Mouse (Mus musculus) large intestine, adult 2 months (tissue): ENCODE measurements around the gene Timp2. TPM values are rescaled to one million over a fixed set of nuclear protein-coding genes. Genes with fewer than 3 reads are reported as not detected.
A peak's percentile ranks its signal among the peaks of the same experiment; 100 is the strongest.

Experiments used
- DNase-seq: peaks from one replicate; pipeline ENCODE4 v3.0.0-alpha.2; 2012; ENCODE audit warnings: low read depth, low spot score
- WGBS: fragments of 180-500 bp; shearing (Covaris S2); methylation state at CpG from one replicate; pipeline ENCODE4 v1.1.7; 2018; 5-methylcytosine and 5-hydroxymethylcytosine counted together
- polyA plus RNA-seq: library from polyadenylated mRNA; depleted of rRNA; stranded (reverse); fragments of >200 nt; gene quantifications from 2 replicates; pipeline ENCODE4 v1.2.3, GENCODE M21; 2012

The Timp2 gene
- polyA plus RNA-seq, 1 experiment: 36.6 TPM

DNA sequence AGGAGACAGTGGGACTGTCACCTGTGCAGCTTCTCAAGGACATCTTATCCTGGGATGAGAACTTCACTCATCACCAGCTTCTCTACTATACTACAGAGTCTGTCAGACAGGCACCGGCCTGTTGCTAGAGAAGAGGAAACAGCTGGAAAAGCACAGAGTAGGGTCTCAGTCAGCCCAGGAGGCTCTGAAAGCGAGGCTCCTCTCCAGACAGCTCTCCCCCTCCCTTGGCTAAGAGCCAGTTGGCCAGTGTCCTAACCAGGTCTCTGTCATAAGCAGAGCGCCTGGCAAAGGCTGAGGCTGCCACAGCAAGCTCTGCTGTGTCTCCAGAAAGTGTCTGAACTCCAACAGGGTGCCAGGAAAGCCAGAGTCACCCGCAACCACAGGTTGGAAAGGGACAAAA is 9.8 kb downstream of the Timp2 start:
- DNase-seq: no peak
- 65% methylated on average over 4 of the region's 4 CpGs for WGBS

DNA sequence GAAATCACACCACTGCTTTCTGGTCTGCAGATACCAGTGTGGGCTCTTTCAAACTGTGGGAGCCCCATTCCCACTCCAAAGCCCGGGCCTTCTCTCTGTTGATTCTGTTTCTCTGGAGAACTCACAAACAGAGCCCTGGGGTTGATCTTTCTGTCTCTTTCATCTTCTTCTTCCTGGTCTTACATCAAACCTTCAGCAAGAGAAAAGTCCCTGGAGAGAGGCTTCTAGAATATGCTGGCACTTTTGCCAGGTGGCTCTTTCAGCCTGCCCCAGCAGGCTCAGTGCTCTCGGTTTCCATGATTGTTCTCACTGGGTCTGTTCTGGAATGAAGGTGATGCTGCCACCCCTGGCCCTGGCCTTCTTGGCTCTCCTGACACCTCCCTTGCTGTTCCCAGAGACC is 11.9 kb downstream of the Timp2 start:
- WGBS: 77% methylated on average over 2 of the region's 2 CpGs
- DNase-seq: no peak

DNA sequence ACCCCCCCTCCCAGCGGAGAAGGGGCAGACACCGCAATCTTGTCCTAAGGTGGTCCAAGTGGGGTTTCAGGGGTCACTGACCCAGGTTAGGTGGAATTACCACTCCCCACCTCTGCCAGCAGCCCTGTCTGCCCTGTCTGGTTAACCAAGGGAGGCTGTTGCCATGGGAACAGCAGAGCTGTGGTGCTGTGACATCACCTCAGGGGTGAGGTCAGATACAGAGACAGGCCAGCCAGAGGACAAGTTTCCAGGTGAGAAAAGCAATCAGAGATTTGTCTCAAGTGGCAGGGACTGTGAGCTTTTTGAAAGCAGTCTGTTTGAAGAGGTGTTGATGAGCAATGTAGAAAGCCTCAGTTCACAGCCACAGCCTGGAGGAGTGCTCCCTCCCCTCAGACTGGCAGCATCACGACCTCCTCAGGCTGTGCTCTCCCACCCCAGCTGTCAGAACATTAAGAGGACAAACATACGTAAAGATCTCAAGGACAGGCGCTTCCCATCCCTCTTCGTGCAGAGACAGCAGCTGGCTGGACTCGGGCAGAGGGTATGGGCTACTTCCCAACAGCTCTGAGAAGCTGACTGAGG is 13.0 kb downstream of the Timp2 start, which contains the start of gene Cep295nl:
Gene Cep295nl, minus strand, starts transcription at position 101 of the 582 bp plus-strand sequence.
- 55% methylated on average over 7 of the region's 7 CpGs for WGBS

DNA sequence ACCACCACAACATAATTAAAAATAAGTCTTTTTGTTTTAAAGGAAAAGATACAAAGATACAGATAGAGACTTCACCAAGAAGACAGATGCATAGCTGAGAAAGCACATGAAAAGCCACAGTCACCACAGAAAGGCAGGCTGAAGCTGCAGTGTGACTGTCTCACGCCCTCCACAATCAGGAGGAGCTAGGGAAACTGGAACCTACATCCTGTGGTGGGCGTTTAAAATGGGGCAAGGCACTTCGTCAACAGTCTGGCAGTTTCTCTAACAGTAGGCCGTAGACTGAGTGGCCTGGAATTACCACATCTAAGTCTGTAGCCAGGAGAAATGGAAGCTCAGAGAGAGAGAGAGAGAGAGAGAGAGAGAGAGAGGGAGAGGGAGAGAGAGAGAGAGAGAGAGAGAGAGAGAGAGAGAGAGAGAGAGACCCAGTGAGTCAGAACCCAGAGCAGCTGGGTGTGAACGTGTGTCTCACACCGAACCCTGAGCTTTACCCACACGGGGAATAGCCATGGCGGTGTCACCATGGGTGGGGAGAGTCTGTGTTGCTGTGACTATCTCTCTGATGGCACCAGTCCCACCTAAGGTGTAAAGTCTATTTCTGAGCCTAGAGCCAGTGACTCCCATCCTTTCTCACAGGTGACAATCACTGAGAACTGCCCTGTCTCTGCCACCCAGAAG is 17.9 kb downstream of the Timp2 start:
- DNase-seq: no peak
- 49% methylated on average over 8 of the region's 8 CpGs for WGBS

More for the DNA sequence above, 13.0 kb downstream of the Timp2 start, which contains the start of gene Cep295nl:
- no peak for DNase-seq

DNA sequence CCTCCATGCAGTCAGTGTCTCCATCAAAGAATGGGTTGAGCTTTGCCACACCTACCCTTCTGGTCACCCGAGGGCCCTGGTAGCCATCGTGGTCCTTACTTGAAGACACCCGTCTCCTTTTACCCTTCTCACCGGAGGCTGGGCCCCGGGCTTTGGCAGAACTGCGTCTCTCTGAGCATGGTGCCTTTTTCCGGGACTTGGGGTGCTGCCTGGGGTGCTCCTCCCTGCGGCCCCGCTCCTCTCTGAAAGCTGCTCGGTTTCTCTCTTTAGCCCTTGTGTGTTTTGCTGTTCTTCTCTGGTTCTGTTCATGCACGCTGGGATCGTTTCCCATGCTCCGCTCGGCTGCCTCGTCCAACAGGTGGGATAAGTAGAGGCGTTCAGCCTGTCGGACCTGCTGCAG is 22.1 kb downstream of the Timp2 start:
- WGBS: 87% methylated on average over 17 of the region's 17 CpGs

DNA sequence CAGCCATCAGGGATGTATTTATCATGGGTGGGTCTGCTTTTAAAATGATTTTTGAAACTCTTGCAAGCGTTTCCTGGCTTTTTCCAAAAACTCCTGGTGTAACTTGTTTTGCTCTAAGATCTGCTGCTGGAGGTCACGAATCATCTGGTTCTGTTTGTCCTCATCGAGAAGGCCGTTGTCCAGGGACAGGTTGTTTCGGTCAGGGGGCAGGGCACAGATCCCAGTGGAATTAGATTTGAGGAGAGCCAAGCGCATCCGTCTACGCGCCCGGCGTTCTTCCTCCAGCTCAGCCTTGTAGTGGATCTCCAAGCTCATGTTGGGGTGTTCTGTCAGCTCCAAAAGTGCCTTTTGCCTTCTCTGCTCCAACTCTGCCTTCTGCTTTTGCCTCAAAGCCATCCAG is 23.2 kb downstream of the Timp2 start:
- 71% methylated on average over 11 of the region's 11 CpGs for WGBS
- no peak for DNase-seq

More for the DNA sequence above, 22.1 kb downstream of the Timp2 start:
- DNase-seq: no peak

DNA sequence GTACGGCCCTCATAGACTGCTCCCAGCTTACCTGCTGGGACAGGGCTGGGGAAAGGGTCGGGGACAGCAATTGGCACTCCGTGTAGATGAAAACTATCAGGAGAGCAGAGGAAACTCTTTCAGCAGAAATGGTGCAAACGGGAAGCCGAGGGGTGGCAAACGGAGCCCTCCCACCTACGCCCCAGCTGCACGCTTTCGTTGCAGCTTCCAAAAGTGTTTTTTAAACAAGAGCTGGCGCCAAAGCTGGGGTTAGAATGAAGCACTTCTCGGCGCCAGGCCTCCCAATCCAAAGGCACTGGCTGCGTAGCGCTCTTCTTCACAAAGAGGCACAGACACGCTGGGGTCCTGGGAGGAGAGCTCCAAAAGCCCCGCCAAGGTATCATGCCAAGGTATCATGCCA is 24.8 kb downstream of the Timp2 start:
- WGBS: 93% methylated on average over 16 of the region's 16 CpGs
- no peak for DNase-seq

DNA sequence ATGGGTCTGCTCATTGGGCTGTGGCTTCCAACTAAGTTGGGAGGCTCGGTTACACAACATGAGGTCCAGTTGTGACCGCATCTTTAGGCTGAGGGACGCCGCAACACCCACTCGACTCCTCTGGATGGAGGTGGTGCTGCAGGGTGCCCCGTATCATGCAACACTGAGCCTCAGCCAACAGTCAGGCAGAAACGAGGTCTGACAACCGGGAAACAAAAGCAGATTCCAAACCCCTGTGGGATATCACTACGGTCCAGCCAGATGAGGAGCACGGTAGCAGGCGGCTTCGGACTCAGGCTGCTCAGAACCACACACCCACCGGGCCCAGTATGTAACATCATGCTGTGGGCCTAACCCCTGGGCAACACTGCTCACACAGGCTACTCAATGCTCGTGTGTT is 25.2 kb downstream of the Timp2 start:
- DNase-seq: no peak
- 88% methylated on average over 14 of the region's 14 CpGs for WGBS

DNA sequence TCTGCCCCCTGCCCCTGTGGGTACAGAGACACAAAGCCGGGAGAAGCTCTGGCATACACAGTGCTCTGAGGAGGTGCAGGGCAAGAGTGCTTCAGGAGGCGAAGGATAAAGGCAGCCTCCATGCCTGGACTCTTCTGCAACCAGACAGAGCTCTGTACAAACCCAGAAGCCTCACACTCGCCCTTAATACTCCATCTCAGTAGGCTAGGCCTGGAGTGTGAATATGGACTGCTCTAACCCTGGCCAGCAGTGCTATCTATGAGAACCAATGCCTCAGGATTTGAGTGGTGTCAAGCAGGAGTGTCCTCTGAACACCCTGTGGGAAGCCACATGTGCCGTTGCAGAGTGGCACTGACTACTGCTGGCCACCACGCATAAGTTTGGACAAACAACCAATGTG is 26.6 kb downstream of the Timp2 start:
- no peak for DNase-seq
- WGBS: 80% methylated on average over 5 of the region's 5 CpGs

DNA sequence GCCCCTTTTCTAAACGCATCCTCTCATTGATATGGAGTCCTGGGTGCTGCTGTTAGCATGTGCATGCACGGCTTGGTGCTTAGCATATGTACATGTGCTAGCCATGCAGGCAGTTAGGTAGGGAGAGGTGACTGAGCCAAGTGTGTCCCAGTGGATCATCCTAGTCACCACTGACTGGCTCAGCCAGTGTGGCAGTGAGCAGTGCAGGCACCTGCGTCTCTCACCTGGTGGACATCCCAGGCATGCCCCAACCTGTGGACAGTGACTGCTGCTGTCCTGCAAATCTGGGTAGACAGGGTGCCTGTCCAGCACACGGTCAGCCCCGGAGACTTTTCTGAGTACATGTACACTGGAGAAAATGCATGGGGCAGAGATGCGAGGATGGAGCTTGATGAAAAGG is 27.0 kb downstream of the Timp2 start:
- 94% methylated on average over 6 of the region's 6 CpGs for WGBS
- DNase-seq: no peak

DNA sequence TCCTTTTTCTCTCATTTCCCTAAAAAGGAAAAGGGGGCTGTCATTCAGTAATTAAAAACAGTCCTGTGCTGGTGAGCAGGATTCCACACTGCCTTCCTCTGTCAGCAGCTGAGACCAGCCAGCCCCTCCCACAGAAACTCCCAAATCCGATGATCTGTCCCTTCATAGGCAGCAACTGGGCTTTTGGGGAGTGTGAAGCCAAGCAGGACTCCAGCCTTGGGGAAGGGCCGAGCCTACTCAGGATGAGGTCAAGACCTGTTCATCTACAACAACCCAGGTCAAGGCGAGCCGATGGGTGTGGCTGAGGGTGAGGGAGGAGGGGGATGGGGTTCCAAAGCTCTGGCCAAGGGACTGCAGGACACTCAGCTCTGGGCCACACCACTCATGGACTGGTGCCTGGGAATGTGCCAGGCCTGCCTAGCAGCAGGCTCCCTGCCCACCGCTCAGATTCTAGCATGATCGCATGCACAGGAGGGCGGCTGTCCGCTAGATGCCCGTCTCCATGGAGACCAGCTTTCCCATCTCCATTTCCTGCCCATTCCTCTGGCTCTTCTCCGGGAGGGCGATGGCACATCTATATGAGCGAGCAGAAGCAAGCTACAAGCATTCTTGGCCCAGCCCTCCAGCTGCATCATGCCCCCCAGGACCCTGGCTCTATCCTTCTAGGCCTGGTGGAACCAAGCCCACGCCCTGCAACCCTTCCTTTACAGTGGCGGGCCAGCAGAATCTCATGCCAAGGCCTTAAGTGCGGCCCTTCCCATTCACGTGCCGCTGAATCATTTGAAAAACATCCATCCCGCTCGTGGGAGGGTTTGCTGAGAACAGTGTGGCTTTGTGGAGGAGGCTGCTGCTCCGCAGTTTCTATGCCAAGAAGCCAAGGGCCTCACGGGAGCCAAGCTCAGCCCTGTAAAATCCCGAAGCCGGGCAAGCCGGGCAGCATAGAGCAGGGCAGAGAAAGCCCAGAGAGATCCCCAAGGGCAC is 28.3 kb downstream of the Timp2 start:
- no peak for DNase-seq
- WGBS: 61% methylated on average over 24 of the region's 24 CpGs

DNA sequence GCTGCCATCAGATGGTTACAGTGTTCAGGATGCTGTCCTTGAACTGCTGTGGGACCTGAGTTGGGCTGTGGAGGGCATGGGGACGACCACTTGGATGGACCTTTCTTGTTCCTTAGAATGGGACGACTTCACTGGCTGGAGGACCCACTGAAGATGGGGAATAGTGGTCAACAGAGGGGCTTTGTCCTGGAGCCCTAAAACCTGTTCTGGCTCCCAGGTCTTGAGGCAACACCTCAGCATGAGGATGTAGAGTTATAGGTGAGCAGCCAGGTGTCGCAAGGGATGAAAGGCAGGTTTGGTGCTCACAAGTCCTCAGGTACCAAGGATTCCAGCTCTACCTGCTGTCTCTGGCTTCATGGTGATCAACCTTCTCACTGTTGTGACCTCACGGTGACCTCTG is 29.0 kb downstream of the Timp2 start:
- no peak for DNase-seq
- 96% methylated on average over 4 of the region's 4 CpGs for WGBS

DNA sequence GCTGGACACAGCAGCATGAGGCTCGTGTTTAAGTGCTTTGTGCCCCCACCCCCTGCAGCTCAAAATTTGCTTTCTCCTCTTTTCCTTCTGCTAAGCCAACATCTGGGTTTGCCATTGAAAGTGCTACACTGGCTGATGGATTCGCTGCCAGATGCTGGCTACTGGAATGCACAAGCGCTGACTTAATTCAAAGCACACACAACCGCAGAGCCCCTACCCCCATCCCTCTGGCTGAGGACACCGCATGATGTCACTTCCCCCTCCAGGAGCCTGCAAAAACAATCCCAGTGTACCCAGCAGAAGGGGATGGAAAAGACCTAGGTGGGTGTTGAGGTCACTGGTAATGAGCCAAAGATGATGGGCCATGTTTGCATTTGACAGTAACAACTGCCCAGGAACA is 31.0 kb downstream of the Timp2 start:
- 80% methylated on average over 5 of the region's 5 CpGs for WGBS

DNA sequence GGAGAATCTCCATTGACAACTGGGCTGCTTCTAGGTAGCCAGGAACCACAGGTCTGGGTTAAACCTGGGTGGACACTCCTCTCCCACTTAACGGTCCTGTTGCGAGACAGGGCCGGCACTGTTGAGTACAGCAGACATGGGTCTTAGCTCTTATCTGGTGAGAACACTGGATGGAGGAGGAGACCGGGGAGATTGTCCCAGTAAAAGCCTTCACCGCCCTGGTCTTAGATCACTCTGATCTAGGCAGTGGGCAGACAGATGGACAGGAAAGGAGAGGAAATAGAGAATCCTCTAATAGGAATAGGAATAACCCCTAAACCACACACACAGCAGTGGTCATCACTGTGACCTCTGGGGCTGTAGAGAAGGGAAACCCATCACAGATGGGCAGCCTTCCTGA is 31.6 kb downstream of the Timp2 start:
- 81% methylated on average over 5 of the region's 5 CpGs for WGBS
- DNase-seq: no peak

More for the DNA sequence above, 31.0 kb downstream of the Timp2 start:
- DNase-seq: no peak

DNA sequence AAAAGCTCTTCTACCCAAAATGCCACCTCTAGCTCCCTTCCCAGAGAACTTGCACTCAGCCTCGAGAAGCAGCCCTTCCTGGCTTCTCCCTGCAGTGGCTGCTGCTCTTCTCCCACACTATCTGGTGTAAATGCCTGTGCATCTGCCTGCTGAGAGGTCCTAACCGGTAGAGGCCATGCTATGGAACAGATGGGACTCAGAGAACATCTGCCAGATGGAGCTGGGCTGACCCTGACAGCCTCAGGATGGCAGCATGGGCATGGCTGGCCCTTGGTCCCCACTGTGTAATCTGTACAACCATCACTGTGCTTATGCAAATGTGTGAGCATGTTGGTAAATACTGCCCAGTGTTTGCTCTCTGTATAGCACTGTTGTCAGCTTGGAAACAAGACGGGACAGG is 32.9 kb downstream of the Timp2 start:
- DNase-seq: no peak
- WGBS: 47% methylated on average over 3 of the region's 3 CpGs

DNA sequence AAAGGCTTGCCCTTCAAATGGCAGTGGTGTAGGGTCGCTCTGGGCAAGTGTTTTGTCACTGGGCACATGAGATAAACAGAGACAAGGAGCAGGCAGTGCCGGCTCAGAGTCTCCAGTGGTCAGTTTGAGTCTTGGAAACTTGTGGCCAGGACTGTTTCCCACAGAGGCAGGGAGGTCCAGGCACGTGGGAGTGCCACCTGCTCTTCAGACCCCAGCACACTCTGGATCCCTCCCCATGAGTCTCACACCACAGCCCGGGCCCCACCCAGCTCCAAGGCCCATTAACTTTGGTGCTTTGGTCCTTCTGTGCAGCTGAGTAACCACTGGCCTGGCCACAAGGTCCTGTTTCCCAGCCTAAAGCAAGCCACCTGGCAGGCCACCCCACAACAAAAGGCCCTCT is 33.6 kb downstream of the Timp2 start:
- DNase-seq: no peak
- WGBS: 54% methylated on average over 4 of the region's 4 CpGs

DNA sequence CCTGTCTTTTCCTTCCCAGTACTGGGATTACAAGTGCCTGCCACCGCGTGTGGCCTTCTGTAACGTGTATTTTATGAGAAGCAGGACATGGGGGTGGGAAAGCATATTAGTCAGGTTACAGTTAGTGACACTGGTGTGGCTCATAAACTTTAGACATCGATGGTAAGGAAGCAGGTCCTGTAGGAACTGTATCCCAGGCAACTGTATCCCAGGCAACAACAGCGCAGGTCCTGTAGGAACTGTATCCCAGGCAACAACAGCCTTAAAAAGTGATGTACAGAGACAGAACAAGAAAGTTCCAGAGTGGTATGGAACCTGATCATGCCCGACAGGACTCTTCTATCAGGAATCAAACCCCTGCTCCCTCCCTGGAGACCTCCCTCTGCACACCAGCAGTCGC is 34.0 kb downstream of the Timp2 start:
- DNase-seq: no peak
- WGBS: 72% methylated on average over 7 of the region's 7 CpGs

DNA sequence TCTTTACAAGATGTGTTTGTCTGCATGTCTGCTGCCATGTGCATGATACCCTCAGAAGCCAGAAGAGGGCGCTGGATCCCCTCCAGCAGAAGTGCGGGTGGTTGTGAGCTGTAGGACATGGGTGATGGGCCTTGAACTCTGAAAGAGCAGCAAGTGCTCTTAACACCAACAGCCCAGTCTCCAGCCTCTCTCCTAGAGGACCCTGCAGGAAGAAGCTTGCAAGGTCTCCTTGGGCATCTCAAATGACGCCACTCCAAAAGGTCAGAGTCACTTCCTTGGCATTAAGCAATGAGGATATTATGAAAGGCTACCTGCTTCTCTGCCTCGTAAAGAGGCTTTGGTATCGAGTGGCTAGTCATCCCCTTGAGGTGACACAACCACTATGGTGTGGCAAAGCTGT is 36.9 kb downstream of the Timp2 start:
- WGBS: 54% methylated on average over 5 of the region's 5 CpGs
- no peak for DNase-seq

DNA sequence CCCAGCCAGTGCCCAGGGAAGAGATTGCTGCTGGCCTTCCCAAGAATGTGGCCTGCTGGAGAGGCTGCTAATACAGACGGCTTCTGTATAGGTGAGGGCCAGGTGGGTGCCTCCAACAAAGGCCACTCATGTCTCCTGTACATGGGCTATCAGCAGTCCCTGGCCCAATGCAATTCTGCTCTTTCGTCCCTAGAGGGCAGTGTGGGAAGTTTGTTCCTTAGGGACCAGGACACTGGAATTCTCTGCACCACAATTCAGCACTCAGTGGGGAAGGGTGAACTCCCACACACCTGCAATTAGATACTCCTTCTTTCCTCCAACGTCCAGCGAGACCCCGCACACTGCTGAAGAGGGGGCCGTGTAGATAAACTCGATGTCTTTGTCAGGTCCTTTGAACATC is 38.4 kb downstream of the Timp2 start:
- WGBS: 15% methylated on average over 7 of the region's 7 CpGs
- DNase-seq: peak; percentile 62

DNA sequence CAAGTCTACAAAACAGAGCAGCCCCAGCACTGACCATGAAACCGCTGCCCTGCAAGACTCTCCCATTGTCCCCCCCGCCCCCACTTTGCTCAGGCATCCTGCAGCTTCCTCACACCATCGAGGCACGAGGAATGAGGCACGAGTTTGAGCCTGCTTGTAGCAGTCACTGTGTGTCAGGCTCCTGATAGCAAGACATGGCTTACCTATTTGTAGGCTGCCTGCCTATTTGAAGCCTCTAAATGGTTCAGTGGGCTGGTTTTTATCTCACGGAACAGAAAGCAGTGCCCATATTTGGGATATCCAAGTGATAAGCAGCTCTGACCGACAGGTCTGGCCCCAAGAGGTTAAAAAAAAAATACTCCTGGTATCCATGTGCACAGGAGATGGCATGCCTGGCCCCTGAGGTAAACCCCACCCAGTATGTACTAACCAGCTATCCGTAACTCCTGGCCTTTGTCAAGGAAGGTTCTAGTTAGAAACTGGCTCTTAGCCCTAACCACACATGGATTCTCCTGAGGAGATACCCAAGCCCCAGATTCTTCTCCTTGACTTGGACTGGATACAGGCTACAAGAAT is 39.2 kb downstream of the Timp2 start:
- no peak for DNase-seq
- WGBS: 89% methylated on average over 8 of the region's 8 CpGs
